Mouse (Mus musculus): ENCODE results near the gene Ermard. TPM values are rescaled to one million over a fixed set of nuclear protein-coding genes. Genes with fewer than 3 reads are reported as not detected.
A peak's percentile ranks its signal among the peaks of the same experiment; 100 is the strongest.

The Ermard gene
- polyA plus RNA-seq, 1 experiment from 2014 or later: 78.9 TPM

DNA sequence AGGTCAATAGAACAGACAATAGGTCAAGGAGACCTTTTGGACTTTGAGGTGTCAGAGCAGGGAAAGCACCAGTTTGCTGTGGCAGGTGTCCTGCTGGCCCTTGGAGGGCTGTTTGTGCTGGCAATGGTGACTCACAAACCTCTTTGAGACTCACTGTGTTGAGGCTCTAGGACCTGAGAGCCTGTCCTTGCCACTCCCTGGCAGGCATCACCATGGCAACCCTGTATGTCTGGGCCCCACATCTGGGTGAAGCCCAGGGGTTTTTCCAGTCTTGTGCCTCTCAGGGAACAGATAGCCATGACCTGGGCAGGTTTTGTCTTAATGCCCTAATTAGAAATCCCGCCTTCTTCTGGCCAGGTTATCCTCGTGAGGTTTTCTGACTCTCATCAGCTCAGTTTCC, 47.2 kb downstream of the Ermard start:
- Histone ChIP-seq H3K36me3 (ENCODE audit: insufficient read depth) (no peaks in the 10 kb centered on the region), H3K4me1 (ENCODE audit: insufficient read depth) (no peaks in the 10 kb centered on the region; the same call in 1 of the 2 replicates), H3K4me3 (ENCODE audit: low read depth, low read length) (no peak overlapping the region), H3K9ac (no peak overlapping the region), H3K9me3 (ENCODE audit: low read depth, low read length) (no peaks in the 10 kb centered on the region), H3K27ac (ENCODE audit: low read depth) (no peak overlapping the region), H3K27me3 (ENCODE audit: insufficient read depth, low read length) (no peaks in the 10 kb centered on the region), H3K4me2 (no peak overlapping the region)
- TF ChIP-seq CTCF (IDR thresholded peaks at IDR 0.05; ENCODE audit: low read depth): no peak
- ATAC-seq (ENCODE audit: insufficient read depth) (no peak), DNase-seq (no peak)
- 44% methylated on average over 2 of the region's 2 CpGs for WGBS

DNA sequence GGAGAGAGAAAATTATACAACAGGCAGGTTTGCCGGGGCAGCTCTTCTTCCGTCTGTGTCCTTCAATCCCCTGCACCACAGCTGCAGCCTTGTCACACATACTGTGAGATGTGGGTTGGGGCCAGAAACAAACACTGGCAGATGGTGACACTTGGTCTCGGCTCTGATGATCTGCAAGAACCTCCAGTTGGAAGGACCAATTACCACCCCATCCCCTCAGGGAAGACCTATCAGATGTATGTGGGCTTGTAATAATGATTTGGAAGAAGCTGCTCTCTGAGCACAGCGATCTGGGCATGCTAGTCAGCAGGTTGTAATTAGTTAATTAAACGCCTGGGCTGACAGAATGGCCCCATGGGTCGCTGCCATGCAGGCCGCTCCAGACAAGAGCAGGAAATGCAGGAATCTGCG, 47.6 kb downstream of the Ermard start:
- H3K4me1 ChIP-seq (ENCODE audit: insufficient read depth): no peaks in the 10 kb centered on the region; the same call in 1 of the 2 replicates
- H3K36me3 ChIP-seq (ENCODE audit: insufficient read depth): no peaks in the 10 kb centered on the region
- H3K9ac ChIP-seq: no peak overlapping the region
- H3K4me3 ChIP-seq (ENCODE audit: low read depth, low read length): no peak overlapping the region
- H3K4me2 ChIP-seq: no peak overlapping the region
- WGBS: 38% methylated on average over 8 of the region's 8 CpGs
- no peaks in the 10 kb centered on the region for H3K9me3 ChIP-seq (ENCODE audit: low read depth, low read length)
- DNase-seq (no peak), ATAC-seq (ENCODE audit: insufficient read depth) (no peak)
- no peak overlapping the region for H3K27ac ChIP-seq (ENCODE audit: low read depth)
- H3K27me3 ChIP-seq (ENCODE audit: insufficient read depth, low read length): no peaks in the 10 kb centered on the region
- TF ChIP-seq CTCF (IDR thresholded peaks at IDR 0.05; ENCODE audit: low read depth): no peak

DNA sequence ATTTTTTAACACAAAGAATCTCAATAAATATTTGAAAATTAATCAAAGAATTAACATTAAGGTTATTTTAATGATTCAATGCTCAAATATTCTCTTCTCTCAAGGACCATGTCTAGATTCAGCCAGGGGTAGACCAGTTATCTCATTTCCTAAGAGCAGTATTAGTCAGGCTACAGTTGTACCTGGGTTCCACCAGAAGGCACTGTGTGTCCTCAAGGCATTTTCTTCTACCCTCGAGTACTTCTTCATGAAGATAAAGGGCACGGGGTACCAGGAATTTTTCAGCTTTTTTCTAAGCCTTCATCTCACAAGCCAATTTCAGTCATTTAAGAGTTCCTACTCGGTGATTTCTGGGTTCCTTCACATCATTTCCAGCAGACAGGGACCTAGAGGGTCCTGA, 50.7 kb downstream of the Ermard start:
- H3K36me3 ChIP-seq (ENCODE audit: insufficient read depth): no peaks in the 10 kb centered on the region
- H3K27ac ChIP-seq (ENCODE audit: low read depth): no peak overlapping the region
- H3K4me1 ChIP-seq (ENCODE audit: insufficient read depth): no peaks in the 10 kb centered on the region; the same call in 1 of the 2 replicates
- no peak overlapping the region for H3K9ac ChIP-seq
- TF ChIP-seq CTCF (IDR thresholded peaks at IDR 0.05; ENCODE audit: low read depth): no peak
- 72% methylated on average over 3 of the region's 3 CpGs for WGBS
- no peak overlapping the region for H3K4me3 ChIP-seq (ENCODE audit: low read depth, low read length)
- ATAC-seq (ENCODE audit: insufficient read depth) (no peak), DNase-seq (no peak)
- H3K27me3 ChIP-seq (ENCODE audit: insufficient read depth, low read length): no peaks in the 10 kb centered on the region
- H3K4me2 ChIP-seq: no peak overlapping the region
- no peaks in the 10 kb centered on the region for H3K9me3 ChIP-seq (ENCODE audit: low read depth, low read length)

DNA sequence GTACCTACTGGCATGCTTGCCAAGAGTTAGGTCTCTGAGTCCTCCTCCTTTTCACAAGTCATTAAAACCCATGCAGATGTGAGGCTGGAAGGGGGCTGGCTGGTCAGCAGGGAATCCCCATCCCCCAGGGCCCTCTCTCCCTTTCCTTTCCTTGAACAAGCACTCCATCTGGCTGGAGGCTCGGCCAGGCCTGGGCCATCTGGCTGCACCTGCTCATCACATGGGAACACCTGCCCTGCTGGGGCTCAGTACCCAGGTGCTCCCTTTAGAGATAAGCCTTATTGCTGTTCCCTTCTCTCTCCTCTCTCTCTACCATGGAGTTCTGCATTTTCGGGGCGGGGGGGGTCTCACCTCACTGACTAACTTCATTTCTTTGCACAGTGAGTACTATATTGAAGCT, 52.5 kb downstream of the Ermard start:
- Histone ChIP-seq H3K27me3 (ENCODE audit: insufficient read depth, low read length) (no peaks in the 10 kb centered on the region), H3K4me3 (ENCODE audit: low read depth, low read length) (no peak overlapping the region), H3K4me2 (no peak overlapping the region), H3K9me3 (ENCODE audit: low read depth, low read length) (no peaks in the 10 kb centered on the region), H3K27ac (ENCODE audit: low read depth) (peak overlapping the region; percentile 22; the same call in 1 of the 2 replicates), H3K4me1 (ENCODE audit: insufficient read depth) (no peaks in the 10 kb centered on the region), H3K9ac (no peak overlapping the region), H3K36me3 (ENCODE audit: insufficient read depth) (no peaks in the 10 kb centered on the region)
- DNase-seq (no peak), ATAC-seq (ENCODE audit: insufficient read depth) (peak; percentile 71)
- WGBS: 23% methylated on average over 3 of the region's 3 CpGs
- no peak for TF ChIP-seq CTCF (IDR thresholded peaks at IDR 0.05; ENCODE audit: low read depth)

DNA sequence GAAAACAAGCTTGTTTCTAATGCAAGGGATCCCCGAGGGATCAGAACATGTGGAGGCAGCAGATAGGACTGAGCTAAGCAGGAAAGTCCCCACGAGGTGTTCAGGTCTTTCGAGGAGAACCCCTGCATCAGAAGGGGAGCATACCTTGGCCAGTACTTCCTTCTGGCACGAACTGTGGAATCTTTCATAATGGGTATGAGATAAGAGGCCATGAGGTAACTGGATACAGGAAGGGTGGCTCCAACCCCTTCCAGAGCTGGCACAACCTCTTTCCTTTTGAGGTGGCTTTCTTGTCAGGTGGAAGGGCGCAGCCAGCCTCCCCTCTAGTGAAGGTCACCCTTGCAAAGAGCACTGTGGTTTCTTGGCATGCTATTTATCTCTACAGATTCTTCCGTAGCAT, 55.8 kb downstream of the Ermard start:
- ATAC-seq (ENCODE audit: insufficient read depth): no peak
- Histone ChIP-seq H3K9me3 (ENCODE audit: low read depth, low read length) (no peaks in the 10 kb centered on the region), H3K4me2 (no peak overlapping the region), H3K4me1 (ENCODE audit: insufficient read depth) (no peaks in the 10 kb centered on the region), H3K27ac (ENCODE audit: low read depth) (no peak overlapping the region), H3K36me3 (ENCODE audit: insufficient read depth) (no peaks in the 10 kb centered on the region), H3K27me3 (ENCODE audit: insufficient read depth, low read length) (no peaks in the 10 kb centered on the region), H3K4me3 (ENCODE audit: low read depth, low read length) (no peak overlapping the region), H3K9ac (no peak overlapping the region)
- no peak for DNase-seq
- WGBS: 71% methylated on average over 6 of the region's 6 CpGs
- no peak for TF ChIP-seq CTCF (IDR thresholded peaks at IDR 0.05; ENCODE audit: low read depth)

DNA sequence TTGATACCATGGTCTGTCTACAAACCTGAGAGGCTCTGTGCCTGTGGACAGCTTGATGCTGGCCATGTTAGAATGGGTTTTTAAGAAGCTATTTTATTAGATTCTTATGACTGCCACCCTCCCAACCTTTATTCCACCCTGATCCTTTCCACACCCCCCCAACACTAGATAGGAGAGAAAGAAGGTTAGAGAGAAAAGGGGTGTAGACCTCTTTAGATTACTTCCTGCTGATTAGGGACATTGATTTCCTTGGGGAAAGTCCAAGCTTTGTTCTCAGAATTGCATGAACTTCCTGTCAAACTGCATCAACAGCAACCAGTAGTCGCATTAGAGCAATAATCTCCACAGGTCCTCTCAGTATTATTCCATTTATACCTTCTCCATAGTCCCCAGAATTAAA, 57.7 kb downstream of the Ermard start:
- Histone ChIP-seq H3K4me3 (ENCODE audit: low read depth, low read length) (no peak overlapping the region), H3K27me3 (ENCODE audit: insufficient read depth, low read length) (no peaks in the 10 kb centered on the region), H3K27ac (ENCODE audit: low read depth) (no peak overlapping the region), H3K4me2 (no peak overlapping the region), H3K9me3 (ENCODE audit: low read depth, low read length) (no peaks in the 10 kb centered on the region), H3K36me3 (ENCODE audit: insufficient read depth) (no peaks in the 10 kb centered on the region), H3K4me1 (ENCODE audit: insufficient read depth) (no peaks in the 10 kb centered on the region), H3K9ac (no peak overlapping the region)
- no peak for TF ChIP-seq CTCF (IDR thresholded peaks at IDR 0.05; ENCODE audit: low read depth)
- ATAC-seq (ENCODE audit: insufficient read depth) (no peak), DNase-seq (no peak)
- 69% methylated on average over 1 of the region's 1 CpGs for WGBS

DNA sequence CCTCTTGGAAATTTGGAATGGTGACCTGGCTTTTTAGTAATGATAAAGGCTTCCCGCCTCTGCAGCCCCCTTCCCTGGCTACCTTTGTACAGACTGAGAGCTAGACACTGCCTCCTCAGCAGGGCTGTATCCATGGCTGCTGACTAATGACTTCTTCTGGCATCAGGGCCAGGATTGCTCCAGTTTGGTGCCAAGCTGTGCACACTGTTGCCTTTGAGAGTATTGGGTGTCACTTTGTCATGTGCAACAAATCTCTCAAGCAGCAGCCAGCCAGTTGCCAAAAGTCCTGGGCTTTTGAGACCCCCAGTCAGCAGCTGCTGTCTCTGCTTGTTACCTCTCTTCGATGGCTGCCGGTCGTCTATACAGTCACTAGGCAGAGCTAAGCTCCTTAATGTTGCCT, 60.3 kb downstream of the Ermard start:
- ATAC-seq (ENCODE audit: insufficient read depth) (no peak), DNase-seq (no peak)
- no peak overlapping the region for H3K4me2 ChIP-seq
- WGBS: 84% methylated on average over 4 of the region's 4 CpGs
- no peak for TF ChIP-seq CTCF (IDR thresholded peaks at IDR 0.05; ENCODE audit: low read depth)
- H3K36me3 ChIP-seq (ENCODE audit: insufficient read depth): no peaks in the 10 kb centered on the region
- no peak overlapping the region for H3K27ac ChIP-seq (ENCODE audit: low read depth)
- H3K9ac ChIP-seq: no peak overlapping the region
- H3K4me3 ChIP-seq (ENCODE audit: low read depth, low read length): no peak overlapping the region
- no peaks in the 10 kb centered on the region for H3K9me3 ChIP-seq (ENCODE audit: low read depth, low read length)
- no peaks in the 10 kb centered on the region for H3K27me3 ChIP-seq (ENCODE audit: insufficient read depth, low read length)
- no peaks in the 10 kb centered on the region for H3K4me1 ChIP-seq (ENCODE audit: insufficient read depth)

DNA sequence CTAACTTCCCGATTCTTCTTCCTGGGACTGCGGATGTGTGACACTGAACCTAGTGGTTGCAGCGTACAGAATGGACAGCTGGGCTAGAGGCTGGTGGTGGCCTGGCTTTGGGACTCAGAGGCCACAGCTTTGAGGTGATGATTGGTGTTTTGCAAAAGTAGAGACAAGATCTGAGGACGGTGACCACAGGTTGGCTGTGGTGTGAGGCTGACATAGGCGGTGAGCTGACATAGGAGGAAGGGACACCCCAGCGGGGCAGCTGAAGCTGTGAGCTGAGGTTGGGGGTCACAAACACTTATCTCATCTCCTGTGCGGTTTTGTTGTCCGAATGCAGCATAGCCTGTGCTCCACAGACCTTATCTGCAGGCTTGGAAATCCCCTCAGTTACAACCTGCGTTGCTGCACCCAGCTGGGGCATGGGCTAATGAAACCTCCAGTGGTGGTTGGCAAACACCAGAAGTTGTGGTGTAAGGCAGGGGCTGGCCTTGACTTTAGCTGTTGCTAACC, 66.2 kb downstream of the Ermard start:
- Histone ChIP-seq H3K9me3 (ENCODE audit: low read depth, low read length) (no peaks in the 10 kb centered on the region), H3K4me1 (ENCODE audit: insufficient read depth) (peaks cover 10% of the 10 kb centered on the region; the same call in 1 of the 2 replicates), H3K27me3 (ENCODE audit: insufficient read depth, low read length) (no peaks in the 10 kb centered on the region), H3K4me2 (no peak overlapping the region), H3K36me3 (ENCODE audit: insufficient read depth) (no peaks in the 10 kb centered on the region), H3K4me3 (ENCODE audit: low read depth, low read length) (no peak overlapping the region), H3K9ac (no peak overlapping the region), H3K27ac (ENCODE audit: low read depth) (no peak overlapping the region)
- TF ChIP-seq CTCF (IDR thresholded peaks at IDR 0.05; ENCODE audit: low read depth): no peak
- DNase-seq: no peak
- no peak for ATAC-seq (ENCODE audit: insufficient read depth)
- WGBS: 76% methylated on average over 9 of the region's 9 CpGs
